Mouse (Mus musculus) kidney, embryonic 14.5 days (tissue): ENCODE results near the gene Prkcb. TPM values are rescaled to one million over a fixed set of nuclear protein-coding genes. Genes with fewer than 3 reads are reported as not detected.

Experiments used
- polyA plus RNA-seq: library from polyadenylated mRNA; unstranded; fragments of >200 nt; fragmentation: Nextera tagmentation; extraction: Ambion mirVana; gene quantifications from 2 replicates; pipeline ENCODE4 v1.2.1, GENCODE M21; 2014

The Prkcb gene
- polyA plus RNA-seq, 1 experiment from 2014 or later, result 4.1 TPM

Other genes with a start within 250 kb of the Prkcb start
- gene Ubfd1, start 221.6 kb upstream of the Prkcb start, polyA plus RNA-seq, result 60.0 and 101 TPM in 2 replicates
- 13.4 and 19.6 TPM in 2 replicates for gene Ears2, start 221.5 kb upstream of the Prkcb start, polyA plus RNA-seq
- gene Ndufab1, start 186.9 kb upstream of the Prkcb start, polyA plus RNA-seq, result 713 and 832 TPM in 2 replicates
- gene Palb2, start 155.8 kb upstream of the Prkcb start, polyA plus RNA-seq, result 16.8 and 23.0 TPM in 2 replicates
- 107 and 113 TPM in 2 replicates for gene Dctn5, start 155.7 kb upstream of the Prkcb start, polyA plus RNA-seq
- 114 and 133 TPM in 2 replicates for gene Plk1, start 129.3 kb upstream of the Prkcb start, polyA plus RNA-seq
- gene Ern2, start 102.5 kb upstream of the Prkcb start, polyA plus RNA-seq, result not detected in 2 replicates
- 0.17 and 0.38 TPM in 2 replicates for gene Chp2, start 69.3 kb upstream of the Prkcb start, polyA plus RNA-seq